Mouse (Mus musculus) gastrocnemius, postnatal 25 days (tissue): ENCODE data around the gene Dlec1. TPM values are rescaled to one million over a fixed set of nuclear protein-coding genes. Genes with fewer than 3 reads are reported as not detected.

Experiments
- DNase-seq: peaks from one replicate; pipeline ENCODE4 v3.0.0; 2022
- long read RNA-seq, 2 experiments: library from polyadenylated mRNA; stranded (forward); transcript quantifications; one replicate each; pipeline ENCODE4 v2.0.0; 2021
- total RNA-seq, 2 experiments: library from RNA; stranded (reverse); gene quantifications; 1 replicate in 1 of 2; 2 replicates in 1 of 2; pipeline ENCODE4 v1.2.3; 2021

The Dlec1 gene
- under 1 TPM in 1 of 2 experiments, not detected in 1; 0.05 TPM for total RNA-seq
- long read RNA-seq, experiment 1: 0 reads
- long read RNA-seq, experiment 2: 0 reads

- peak; percentile 58 for DNase-seq
Observed at GRCm38 (mm10) chr9:119101992-119102782, at the start of gene Dlec1. Gene Dlec1, plus strand, starts transcription at chr9:119102478.

GRCm38 (mm10) chr9:119053964-119054576 lies 48.2 kb upstream of the Dlec1 start:
- DNase-seq: no peak

- DNase-seq: no peak
Observed at GRCm38 (mm10) chr9:119055336-119055735, 46.9 kb upstream of the Dlec1 start.

DNA sequence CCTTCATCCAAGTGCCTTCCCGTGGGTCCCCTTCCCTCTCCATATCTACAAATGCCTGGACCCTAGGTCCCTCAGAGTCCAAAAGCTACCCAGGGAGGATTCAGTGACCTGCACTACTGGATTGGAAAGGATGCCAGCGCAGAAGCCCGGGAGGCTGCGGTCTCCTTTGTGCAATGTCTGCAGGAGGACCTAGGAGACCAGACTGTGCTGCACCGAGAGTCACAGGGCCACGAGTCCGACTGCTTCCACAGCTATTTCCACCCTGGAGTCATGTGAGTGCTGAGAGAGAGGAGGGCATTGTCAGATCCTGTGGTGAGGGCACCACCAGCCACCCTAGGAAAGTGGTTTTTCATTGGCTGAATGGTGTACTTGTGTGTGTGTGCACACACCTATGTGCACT lies 44.0 kb upstream of the Dlec1 start:
- no peak for DNase-seq

DNA sequence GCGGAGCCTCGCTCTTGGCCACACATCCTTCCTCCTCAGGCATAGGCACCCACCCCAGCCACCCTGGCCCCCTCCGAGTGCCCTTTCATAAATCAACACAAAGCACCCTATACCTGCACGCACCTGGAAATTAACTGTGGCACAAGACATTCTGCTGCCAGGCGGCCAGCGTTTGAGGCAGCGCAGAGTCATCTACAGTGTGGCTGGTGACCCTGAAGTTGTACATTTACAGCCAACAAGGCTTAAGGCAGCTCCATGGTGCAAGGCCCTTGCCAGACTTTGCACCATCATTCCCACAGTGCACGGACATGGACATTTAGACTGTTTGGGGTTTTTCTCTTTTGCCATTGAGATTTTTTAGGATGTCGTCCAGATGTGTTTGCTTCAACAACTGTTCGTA lies 41.6 kb upstream of the Dlec1 start:
- DNase-seq: no peak

DNA sequence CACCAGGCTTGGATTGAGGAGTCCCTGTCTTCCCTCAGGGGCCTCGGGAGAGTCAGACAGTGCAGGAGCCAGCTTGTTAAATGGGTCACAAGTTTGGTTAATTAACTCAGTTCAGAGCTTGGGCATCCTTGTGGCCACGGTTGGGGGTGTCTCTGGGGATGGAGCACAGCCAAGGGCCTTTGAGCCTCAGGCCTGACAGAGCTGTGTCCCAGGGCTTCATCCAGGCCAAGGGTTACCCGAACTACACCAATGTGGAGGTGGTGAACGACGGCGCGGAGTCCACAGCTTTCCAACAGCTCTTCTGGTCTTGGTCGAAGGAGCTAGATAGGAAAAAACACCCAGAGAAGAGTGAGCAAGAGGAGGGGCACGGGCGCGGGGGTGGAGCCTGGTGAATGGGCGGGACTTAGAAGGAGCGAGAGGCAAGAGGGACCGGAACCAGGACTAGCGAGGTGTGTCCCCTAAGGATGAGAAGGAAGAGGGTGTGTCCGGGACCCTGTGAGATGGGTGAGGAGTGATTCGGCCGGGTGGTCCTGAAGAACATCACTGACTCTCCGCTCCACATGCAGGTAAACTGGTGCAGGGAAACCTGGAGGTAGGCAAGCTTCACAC lies 39.1 kb upstream of the Dlec1 start:
- no peak for DNase-seq

- no peak for DNase-seq
Observed at GRCm38 (mm10) chr9:119064296-119064695, 38.0 kb upstream of the Dlec1 start.

DNA sequence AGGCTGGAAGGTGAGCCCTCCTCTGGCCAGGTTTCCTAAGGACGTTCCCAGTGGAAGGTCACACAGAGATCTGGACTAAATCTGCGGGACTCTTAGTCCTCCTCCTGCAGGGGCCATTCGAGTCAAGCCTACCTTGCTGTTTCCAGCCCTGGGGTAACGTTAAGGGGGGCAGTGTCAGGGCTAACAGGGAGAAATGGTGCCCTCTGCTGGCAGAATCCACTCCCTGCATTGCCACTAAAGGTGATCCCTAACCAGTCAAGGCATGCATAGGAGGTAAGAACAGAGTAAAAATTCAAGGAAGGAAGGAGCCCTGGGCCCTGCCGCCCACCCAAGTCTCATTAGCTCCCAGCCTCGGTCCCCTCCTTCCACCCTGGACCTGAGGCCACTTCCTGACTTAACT lies 34.7 kb upstream of the Dlec1 start:
- peak; percentile 55 for DNase-seq

DNA sequence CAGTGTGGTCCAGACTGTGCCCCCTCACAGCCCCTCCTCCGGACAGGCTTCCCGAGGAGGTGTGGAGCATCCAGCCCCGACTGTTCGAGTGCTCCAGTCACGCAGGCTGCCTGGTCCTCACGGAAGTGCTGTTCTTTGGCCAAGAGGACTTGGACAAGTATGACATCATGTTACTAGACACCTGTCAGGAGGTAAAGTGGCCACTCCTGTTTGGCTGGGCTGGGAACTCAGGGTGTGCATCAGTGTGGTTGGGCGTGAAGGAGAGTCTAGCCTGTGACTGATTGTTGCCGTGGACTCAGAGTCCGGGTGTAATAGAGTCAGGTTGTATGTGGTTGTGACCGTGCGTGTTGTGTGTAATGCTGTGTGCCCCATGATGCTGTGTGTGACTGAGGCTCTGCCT lies 34.0 kb upstream of the Dlec1 start:
- DNase-seq: no peak

DNA sequence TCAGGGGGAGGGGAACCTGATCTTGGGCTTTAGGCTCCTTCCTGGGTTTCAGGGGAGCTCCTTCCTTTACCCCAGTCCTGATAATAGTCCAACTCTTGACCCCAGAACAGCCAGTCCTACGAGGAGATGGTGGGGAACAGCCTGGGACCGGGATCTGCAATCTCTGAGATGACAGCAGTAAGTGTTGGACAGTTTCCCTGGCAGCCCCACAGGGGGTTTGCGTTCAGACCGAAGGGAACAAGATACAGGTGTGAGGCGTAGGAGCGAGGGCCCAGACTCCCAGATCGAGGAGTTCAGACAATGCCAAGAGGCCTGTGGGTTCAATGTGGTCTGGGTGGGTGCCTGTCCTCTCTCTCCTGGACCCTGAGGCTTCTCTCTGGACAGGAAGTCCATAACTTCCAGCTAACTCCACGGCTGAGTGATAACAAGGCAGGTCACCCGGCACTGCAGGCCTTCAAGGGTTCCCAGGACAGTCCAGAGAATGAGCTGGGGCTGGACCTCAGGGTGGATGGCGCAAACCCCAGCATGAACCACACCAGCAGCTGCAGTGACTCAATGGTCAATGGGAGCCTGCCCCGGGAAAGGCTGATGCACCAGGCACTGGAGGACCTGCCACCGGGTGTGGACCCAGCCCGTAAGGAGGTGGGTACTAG lies 32.0 kb upstream of the Dlec1 start:
- DNase-seq: no peak

DNA sequence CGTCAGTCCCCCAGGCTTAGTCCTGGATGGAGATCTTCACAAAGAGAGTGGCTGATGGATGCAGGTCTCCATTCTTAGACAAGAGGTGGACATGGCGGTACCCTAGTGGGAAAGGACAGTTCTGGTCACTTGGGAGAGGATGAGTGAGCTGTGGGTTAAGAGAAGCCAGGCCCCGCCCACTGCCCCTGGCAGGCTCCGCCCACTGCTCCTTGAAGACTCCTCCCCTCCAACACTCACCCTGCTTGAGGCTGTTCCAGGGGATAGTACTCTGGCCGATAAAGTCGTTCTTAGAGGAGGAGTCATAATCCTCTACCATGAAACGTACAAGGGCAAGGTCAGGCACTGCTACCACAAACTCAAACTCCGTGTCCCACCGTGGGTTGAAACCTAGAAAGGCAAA lies 30.5 kb upstream of the Dlec1 start:
- DNase-seq: no peak

- DNase-seq: no peak
Observed at GRCm38 (mm10) chr9:119073184-119073895, 28.9 kb upstream of the Dlec1 start.

GRCm38 (mm10) chr9:119075685-119076084 lies 26.6 kb upstream of the Dlec1 start:
- DNase-seq: no peak

GRCm38 (mm10) chr9:119080040-119080675 lies 22.1 kb upstream of the Dlec1 start:
- no peak for DNase-seq

GRCm38 (mm10) chr9:119082039-119082438 lies 20.2 kb upstream of the Dlec1 start:
- DNase-seq: no peak

- no peak for DNase-seq
Observed at GRCm38 (mm10) chr9:119082656-119083430, 19.4 kb upstream of the Dlec1 start.

DNA sequence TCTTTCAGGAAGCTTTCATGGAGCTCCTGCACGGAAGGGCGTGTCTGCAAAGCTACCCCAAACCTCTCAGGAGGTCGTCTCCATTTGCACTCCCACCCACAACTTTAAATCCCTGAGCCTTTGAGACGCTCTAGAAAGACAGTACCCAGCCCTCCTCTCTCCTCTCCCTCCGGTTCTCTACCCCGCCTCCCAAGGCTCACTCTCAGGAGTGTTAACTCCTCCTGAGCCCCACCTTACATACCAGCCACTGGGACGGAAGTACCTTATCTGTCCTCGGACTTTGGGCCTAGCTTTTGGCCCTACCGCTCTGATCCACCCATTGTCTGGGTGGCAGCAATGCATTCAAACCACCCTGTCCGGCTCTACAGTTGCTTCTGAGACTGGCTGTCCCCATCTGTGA lies 18.3 kb upstream of the Dlec1 start:
- no peak for DNase-seq

- DNase-seq: no peak
Observed at GRCm38 (mm10) chr9:119086451-119086850, 15.8 kb upstream of the Dlec1 start.

GRCm38 (mm10) chr9:119087309-119087708 lies 15.0 kb upstream of the Dlec1 start:
- no peak for DNase-seq

GRCm38 (mm10) chr9:119088148-119088801 lies 14.0 kb upstream of the Dlec1 start:
- DNase-seq: peak; percentile 84
